Mouse (Mus musculus): ENCODE data around the gene Abhd17b.
"Not testable (repeated sequence)": the region's sequence is repeated elsewhere in the genome, so short reads cannot be mapped to it uniquely, and the experiment has no call there.

The Abhd17b gene

DNA sequence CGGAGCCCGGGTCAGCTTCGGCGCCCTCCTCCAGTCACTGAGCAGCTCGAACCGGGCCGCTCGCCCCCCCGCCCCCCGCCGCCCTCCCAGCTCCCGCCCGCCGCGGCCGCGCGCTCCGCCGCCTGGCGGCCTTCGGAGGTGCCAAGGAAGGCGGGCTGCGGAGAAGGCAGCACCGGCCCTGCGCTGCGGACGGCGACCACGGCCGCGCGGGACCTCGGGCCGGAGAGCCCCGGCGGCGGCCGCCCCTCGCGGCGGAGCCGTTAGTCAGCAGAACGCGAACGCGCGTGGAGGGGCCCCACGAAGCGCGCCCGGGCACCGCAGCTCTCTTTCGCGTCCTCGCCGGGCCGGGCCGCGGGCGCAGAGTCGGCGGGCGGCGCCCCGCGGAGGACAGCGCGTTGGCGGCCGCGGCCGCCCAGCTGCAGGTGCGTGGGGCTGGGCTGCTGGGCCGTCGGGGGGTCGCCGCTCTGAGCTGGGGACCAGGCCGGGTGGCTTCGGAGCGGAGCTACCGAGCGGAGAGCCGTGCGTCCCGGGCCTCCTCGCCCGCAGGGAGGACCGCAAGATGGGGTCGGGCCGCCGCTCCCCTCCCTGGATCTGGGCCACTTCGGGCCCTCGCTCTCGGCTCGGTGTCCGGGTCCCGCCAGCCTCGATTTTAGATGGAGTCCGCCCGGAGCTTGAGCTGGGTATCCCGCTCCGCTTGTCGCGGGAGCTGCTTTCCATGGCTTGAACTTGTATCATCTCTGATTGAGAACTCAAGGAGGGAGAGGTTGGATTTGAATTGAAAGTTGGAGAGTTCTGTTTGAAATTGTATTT, at the start of gene Abhd17b:
Gene Abhd17b (plus strand): TSS at position 14 of the 810 bp plus-strand sequence.
- DNase-seq, result peak; percentile 55

DNA sequence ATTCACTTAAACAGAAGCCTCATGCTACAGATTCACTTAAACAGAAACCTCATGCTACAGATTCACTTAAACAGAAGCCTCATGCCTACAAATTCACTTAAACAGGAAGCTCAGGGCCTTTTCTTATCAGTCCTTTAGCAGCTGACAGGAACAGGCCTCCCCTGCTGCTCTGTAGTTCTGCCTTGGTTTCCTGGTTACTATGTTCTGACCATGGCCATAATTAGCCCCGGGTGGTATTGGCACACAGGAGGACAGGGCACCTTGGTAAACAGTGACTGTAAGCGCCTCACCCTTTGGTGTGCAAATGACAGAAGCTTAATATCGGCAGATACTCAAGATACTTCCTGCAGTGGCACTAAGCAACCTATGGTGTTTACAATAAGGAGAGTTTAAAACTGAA, 49.1 kb upstream of the Abhd17b start:
- DNase-seq, result no peak

DNA sequence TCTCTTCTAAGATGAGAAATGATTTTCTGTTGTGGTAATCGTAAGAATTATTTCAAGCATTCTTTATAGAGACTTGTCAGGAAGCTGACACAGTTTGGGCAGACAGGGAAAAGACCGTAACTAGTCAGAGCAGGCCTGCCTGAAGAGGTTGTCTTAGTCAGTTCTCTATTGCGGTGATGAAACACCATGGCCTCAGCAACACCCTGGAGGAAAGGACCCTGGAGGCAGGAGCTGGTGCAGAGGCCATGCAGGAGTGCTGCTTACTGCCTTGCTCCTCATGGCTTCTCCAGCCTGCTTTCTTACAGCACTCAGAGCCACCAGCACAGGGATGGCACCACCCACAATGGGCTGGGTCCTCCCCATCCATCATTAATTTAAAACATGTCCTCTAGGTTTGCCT, 47.7 kb upstream of the Abhd17b start:
- no peak for DNase-seq

DNA sequence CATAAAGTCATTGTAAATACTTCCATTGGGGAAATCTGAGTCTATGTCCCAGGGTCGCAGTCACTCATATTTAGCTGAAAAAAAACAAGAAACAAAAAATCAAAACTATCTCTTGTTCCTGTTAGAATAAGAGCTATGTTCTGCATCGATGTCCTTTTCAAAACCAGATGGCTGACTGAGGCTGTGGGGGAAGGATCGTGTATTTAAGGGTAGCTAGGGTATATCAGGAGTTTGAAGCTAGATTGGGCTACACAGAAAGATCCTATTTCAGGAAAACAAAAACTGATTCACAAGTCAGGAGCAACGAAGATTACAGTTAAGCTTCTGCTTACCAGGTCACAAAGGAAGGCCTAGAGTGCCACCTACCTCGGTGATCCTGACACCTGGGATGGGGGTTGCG, 42.7 kb upstream of the Abhd17b start:
- DNase-seq, result no peak

DNA sequence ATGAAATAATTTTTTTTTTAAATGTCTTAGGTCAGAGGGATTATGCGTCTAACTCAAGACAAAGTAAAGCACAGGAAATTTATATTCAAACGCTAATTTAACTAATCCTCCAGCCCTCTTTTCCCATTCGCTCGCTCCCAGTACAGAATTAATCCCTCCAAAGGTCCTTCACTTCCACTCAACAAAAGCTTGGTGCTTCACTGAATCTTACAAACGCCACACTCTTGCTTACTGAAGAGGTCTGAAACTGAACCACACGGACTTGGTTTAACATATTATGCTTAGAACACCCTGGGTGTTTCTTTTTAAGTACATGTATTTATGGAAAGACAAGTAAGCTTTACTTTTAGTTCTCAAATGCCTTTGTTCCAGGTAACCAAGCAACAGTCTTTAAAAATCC, 41.7 kb upstream of the Abhd17b start:
- no peak for DNase-seq

DNA sequence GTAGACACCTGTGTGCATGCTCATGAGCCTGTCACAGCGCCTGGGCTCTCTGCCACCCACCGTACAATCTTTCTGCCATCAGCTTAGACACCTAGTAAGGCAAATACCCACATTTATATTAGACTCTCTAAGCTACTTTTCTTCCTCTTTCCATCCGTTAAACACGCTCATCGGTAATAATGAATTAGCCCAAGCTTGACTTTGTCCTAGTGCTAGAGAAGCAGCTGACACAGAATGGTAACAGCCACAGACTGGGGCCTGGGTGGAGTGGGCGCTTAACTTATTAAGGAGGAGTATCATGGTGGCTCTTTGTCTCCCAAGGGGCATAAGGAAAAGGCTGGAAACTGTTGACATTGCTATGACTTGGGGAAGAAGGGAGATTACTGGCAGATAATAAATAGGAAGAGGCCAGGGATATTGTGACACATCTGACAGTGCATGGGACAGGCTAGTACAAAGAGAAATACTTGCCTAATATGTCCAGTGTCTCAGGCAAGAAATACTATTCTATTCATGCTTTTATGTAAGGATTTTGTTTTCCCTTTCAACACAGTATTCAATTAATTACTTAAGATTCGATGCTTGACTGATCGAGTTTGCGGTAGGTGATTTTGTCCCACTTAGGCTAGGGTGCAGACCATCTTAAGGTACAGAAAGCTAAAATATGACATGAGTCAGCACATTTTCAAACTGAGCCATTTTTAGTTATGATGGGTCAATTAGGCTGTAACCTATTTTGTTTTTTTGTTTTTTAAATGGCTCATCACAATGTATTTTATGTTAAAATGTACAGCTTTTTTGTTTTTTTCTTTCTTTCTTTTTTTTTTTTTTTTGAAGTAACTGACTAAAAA, 41.0 kb upstream of the Abhd17b start:
- no peak for DNase-seq

DNA sequence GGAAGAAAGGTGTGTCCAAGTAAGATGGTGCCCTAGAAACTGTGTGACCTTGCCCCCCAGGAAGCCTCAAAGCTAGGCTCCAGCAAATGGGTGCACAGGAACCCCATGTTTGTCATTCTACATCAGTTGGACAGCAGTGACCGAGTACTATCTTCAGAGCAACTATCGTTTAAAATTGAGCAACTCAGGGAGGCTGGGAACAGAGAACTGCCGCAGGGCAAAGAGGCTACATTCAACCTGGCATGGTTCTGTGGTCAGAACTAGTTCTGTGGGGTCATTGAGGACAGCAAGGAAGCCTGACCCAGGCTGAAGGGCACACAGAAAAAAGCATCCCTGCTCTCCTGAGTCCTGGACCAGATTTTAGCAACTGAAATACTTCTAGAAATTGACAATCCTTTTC, 37.2 kb upstream of the Abhd17b start:
- DNase-seq, result no peak

DNA sequence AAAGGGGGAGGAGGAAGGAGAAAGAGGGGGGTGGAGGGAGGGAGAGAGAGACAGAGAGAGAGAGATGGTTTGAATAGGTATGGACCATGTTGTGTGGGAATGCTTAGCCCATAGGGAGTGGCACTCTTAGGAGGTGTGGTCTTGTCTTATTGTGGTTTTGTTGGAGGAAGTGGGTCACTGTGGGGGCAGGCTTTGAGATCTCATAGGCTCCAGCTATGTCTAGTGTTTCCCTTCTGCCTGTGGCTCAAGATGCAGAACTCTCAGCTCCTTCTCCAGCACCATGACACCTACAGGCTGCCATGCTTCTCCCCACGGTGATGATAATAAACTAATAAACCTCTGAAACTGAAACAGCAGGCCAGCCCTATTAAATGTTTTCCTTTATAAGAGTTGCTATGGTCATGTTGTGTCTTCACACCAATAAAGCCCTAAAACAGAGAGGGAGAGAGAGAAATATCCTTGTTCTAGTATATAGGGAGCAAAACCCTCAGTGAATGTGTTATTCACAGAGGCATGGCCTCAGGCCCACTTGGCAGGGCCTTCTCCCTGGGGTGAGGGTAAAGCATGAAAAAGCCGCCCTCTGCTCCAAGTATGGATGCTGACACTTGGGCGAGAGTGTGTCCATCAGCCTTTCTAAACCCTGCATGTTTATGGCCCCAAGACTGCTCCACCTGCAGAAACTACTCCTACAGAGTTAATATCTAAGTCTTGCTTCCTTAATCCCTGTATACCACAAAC, 29.4 kb upstream of the Abhd17b start:
- no peak for DNase-seq

DNA sequence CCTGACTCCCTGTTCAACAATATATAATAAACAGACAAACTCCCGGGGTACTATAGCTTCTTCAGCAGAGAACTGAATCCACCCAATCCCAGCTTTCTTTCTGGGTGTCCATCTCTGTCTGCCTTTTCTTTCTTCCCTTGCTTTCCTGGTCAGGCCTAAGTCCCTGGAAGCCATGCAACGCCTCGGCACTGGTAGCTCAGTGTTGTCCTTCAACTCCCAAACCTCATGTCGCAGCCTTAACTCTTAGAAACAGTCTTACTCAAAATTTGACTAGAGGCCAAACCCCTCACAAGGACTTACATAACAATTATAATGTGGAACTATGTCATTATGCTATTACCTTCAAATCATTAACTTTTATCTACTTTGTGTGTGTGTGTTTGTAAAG, 28.8 kb upstream of the Abhd17b start:
- no peak for DNase-seq

DNA sequence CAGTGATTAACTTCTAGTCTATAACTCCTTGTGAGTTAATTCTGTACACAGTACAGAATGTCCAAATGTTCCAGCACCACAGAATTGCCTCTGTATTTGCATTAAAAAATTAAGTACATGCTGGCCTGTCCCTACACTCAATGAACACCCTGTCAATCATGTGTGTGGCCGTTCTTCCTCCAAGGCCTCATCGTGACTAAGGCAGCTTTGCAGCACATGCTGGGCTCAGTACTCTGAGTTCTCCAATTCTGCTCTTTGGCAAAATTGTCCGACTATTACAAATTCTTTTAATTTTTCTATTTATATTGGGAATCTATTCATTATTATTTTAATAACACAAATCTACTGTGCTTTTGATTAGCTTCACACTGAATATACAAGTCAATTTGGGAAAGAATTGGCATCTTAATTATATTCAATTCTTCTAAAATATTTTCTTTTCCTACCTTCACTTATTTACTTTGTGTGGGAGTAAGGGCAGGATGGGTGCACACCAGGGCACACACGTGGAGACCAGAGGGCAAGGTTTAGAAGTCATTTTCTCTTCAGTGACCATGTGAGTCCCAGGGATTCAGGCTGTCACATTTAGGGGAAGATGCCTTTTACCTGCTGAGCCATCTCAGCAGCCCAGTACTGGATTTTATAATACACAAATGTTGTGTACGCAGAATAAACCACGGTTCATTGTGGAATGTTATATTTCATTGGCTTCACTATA, 26.6 kb upstream of the Abhd17b start:
- DNase-seq, result no peak

DNA sequence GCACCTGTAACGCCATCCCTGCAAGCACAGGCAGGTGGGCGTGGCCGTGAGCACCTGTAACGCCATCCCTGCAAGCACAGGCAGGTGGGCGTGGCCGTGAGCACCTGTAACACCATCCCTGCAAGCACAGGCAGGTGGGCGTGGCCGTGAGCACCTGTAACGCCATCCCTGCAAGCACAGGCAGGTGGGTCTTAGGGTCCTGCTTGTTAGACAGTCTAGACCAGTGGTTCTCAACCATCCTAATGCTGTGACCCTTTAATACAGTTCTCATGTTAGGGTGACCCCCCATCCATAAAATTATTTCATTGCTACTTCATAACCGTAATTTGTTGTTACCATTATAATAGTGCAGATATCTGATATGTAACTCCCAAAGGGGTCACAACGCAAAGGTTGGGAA, 24.5 kb upstream of the Abhd17b start:
- not testable (repeated sequence) for DNase-seq

DNA sequence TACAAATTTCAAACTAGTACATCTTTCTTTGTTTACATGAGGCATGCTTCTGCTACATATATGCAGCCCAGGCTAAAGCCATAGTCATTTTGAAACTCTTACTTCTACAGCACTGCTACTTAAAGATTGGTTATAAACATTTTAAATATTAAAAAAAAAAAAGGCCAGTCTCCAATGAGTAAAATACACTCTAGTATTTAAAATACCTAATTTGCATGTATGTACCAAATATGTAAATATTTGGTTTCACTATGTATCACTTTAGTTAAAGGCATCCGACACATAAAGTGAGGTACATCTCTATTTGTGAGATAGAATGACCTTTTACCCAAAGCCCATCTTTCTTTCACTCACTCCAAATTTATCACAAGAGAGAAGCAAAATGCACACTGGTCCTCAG, 24.0 kb upstream of the Abhd17b start:
- DNase-seq, result no peak

DNA sequence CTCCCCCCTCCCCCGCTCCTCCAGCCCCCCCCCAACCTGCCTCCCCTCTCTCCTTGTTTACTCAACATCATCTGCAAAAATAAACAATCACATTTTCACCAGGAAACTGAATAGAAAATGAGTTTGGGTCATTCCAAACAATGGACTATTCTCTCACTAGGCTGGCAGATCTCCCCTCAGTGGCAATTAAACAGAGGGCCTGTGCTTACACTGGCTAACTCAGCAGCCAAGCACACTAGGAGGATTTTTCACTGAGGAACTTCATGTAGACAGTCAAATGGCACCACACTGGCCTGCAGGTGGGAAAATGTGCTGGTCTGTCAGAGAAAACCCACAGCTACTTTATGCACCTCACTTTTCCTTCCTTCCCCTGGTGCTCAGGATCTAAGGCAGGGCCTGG, 23.5 kb upstream of the Abhd17b start:
- no peak for DNase-seq

DNA sequence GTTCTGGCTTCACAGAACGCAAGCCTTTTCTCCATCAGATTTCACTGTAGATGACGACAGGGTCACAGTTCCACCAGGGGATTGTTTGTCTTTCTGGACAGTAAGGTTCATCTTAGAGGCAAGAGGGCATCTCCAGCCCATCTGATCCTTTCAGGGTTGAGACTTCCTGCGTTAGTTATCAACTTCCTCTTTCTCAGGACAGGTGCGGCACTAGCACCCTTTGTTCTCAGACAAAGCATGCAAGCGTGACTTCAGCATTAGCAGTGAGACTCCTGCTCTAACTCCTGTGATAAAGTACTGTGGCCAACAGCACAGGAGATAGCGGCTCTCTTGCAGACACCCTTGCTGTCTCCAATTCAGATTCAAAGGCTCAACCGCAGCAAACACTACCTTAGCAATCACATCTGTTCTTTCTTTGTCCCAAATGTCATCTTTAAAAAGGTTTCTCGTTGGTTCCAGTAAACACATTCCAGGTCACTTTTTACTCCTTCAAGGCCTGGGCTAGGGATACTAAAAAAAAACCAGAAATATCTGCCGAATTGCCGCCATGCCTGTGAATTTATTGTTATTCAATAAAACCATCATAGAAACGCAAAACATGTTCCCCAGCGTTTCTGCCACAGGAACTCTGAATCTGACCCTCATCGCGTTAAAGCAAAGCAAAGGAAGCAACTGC, 22.2 kb upstream of the Abhd17b start:
- no peak for DNase-seq

DNA sequence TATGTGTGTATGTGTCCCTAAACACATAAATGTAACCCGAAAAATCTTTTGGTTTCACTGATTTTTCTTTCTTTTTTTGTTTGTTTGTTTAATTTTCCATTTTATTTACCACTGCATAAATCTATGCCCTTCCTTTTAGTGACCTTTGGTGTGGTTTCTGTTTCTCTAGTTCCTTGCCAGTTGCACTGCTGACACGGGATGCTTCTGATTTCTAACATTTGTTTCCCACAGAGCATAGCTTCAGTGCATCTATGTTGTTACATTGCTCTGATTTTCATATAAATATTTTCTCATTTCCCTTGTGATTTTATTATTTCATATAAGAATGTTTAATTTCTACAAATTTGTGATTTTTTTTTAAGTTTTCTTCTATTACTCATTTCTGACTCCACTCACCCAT, 17.6 kb upstream of the Abhd17b start:
- DNase-seq, result no peak

DNA sequence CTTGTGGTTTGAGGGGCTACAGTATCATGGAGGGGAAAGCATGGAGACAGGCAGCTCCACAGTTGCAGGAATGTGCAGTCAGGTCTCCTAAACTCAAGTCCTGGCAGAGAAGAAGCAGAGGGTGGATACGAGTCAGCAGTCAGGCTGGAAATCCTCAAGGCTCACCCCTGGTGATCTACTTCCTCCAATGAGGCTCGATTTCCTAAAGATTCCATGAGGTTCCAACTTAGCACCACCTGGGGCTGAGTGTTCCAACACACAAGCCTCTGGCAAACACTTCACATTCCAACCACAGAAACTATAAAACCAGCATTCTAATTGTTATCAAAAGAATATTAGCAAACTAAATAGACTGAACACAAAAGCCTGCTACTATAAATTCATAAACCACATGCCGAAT, 16.1 kb upstream of the Abhd17b start:
- DNase-seq, result no peak

DNA sequence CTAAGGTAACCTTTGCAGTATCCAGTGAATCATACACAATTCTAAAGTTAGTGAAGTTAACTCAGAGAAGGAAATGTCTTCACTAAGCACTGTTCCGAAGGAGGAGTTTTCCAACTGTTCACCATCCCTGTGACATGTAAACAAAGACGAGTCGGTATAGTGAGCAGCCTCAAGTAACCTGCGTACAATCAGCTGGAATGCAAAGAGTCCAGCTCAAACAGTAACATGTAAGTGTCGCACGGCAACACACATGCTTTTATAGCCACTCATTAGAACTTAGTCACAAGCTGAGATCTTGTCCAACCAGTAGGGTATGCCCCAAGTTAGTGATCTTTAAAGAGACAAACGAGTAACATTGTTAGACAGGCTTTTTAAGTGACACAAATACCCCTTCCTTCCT, 15.3 kb upstream of the Abhd17b start:
- no peak for DNase-seq

DNA sequence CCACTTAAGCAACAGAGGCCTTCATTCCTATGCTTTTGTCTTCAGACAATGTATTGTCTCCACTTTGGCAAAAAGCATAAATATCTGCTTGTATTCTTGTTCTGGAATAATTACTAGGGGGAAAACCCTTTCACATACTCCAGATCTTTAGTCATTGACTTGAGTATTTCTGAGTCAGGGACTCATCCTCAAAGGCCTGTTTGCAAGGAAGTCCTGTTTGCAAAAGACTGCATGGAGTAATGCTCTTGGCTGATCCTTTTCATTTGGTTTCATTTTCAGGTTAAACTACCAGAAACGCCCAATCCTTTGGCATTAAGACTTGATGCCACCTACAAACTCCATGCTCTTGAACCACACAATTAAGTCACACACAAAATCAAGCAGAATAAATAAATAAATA, 9.1 kb upstream of the Abhd17b start:
- DNase-seq, result no peak

DNA sequence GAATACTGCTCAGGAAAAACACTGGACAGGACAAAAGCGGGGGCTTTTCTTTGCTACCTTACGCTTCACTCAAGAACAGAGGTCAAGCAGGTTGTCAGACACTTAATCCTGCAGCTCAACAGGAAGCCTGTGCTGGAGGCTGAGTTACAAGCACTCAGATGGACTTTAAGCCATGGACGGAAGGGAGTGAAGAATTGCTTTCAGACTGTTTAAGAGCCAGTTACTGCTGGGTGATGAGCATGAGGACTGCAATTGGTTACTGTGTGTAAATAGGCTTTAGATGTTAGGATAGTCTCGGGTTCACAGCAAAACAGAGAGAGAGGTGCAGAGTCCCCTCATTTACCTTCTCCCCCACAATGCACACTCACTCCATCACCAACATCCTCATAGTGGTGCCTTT, 7.7 kb upstream of the Abhd17b start:
- DNase-seq, result no peak

DNA sequence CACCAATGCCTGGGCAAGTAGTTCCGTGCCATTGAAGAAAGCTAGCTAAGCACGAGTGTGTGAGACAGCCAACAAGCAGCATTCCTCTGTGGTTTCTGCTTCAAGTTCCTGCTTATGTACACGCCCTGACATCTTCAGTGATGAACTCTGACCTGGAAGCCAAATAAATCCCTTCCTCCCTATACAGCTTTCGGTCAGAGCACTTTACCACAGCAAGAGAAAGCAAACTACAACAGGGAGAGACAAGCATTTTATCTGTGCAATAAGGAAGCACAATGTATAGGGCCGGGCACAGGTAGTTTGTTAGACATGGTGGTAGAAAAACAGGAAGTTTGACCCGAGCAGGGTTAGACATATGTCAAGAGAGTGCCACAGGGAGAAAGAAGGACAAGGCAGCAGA, 6.8 kb upstream of the Abhd17b start:
- DNase-seq, result no peak

DNA sequence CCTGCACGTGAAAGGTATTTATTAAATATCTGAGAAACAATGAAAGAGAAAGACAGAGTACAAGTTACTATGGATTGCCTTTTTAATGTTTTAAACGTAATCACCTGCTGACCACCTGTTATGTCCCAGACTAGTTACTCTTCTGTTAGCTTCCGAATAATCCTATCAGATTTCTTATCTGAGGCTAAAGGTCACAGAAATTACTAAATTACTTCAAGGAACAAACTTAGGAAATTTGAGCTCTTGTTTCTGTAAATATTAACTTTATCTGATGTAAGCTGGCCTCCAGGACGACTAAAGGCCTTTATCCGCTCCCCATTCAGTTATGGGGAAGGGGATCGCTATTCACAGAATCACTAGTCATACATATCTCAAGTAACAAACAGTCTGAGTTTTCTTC, 1.3 kb upstream of the Abhd17b start:
- DNase-seq, result no peak

All from right cerebral cortex, postnatal 4 days (tissue).